Mouse (Mus musculus) kidney, embryonic 14.5 days (tissue): ENCODE measurements around the gene Psmb6. TPM values are rescaled to one million over a fixed set of nuclear protein-coding genes. Genes with fewer than 3 reads are reported as not detected.
"Not testable (repeated sequence)": the region's sequence is repeated elsewhere in the genome, so short reads cannot be mapped to it uniquely, and the experiment has no call there.

Experiments used
- ATAC-seq: fragments of 200-750 bp; cut with Nextera tagmentation; 2 replicates; pipeline ENCODE4 v1.8.0; 2017; ENCODE audit warnings: moderate number of reproducible peaks, mild to moderate bottlenecking, moderate TSS enrichment, moderate library complexity; ENCODE audit not compliant: low FRiP score, low TSS enrichment
- H3K27ac ChIP-seq: fragments of 300-500 bp; sonication (generic); 2 replicates; pipeline ENCODE4 v1.5.1; 2014; ENCODE audit warnings: low read depth, mild to moderate bottlenecking, low read length, moderate library complexity, mixed read lengths
- H3K27me3 ChIP-seq: fragments of 300-500 bp; sonication (generic); 2 replicates; pipeline ENCODE4 v1.6.1; 2014; ENCODE audit warnings: mild to moderate bottlenecking, low read length; ENCODE audit not compliant: control insufficient read depth, insufficient read depth
- H3K36me3 ChIP-seq: fragments of 300-500 bp; sonication (generic); 2 replicates; pipeline ENCODE4 v1.6.1; 2014; ENCODE audit warnings: low read length, mixed read lengths; ENCODE audit not compliant: control insufficient read depth, insufficient read depth
- H3K4me1 ChIP-seq: fragments of 300-500 bp; sonication (generic); 2 replicates; pipeline ENCODE4 v1.6.1; 2014; ENCODE audit warnings: low read length, mixed read lengths; ENCODE audit not compliant: control insufficient read depth, insufficient read depth
- H3K4me2 ChIP-seq: fragments of 300-500 bp; sonication (generic); replicated peaks from 2 replicates; pipeline ENCODE4 v1.6.1; 2014; ENCODE audit warnings: low read depth, mild to moderate bottlenecking, low read length
- H3K4me3 ChIP-seq: fragments of 300-500 bp; sonication (generic); 2 replicates; pipeline ENCODE4 v1.5.1; 2014; ENCODE audit warnings: mild to moderate bottlenecking, low read length
- H3K9ac ChIP-seq: fragments of 300-500 bp; sonication (generic); 2 replicates; pipeline ENCODE4 v1.6.1; 2014; ENCODE audit warnings: low read depth, mild to moderate bottlenecking, low read length, moderate library complexity
- H3K9me3 ChIP-seq: fragments of 300-500 bp; sonication (generic); 2 replicates; pipeline ENCODE4 v1.6.1; 2016; ENCODE audit warnings: low read length; ENCODE audit not compliant: control insufficient read depth
- WGBS: fragments of 180-500 bp; shearing (Covaris S2); extraction: QIAGEN DNeasy Blood & Tissue Kit; methylation state at CpG from one replicate; pipeline ENCODE4 v1.1.7; 2014; 5-methylcytosine and 5-hydroxymethylcytosine counted together
- polyA plus RNA-seq: library from polyadenylated mRNA; unstranded; fragments of >200 nt; fragmentation: Nextera tagmentation; extraction: Ambion mirVana; gene quantifications from 2 replicates; pipeline ENCODE4 v1.2.1, GENCODE M21; 2014

Psmb6 gene
- polyA plus RNA-seq, 1 experiment from 2014 or later = 823 TPM

GRCm38 (mm10) chr11:70561937-70562286, 36.7 kb downstream of the Psmb6 start:
- H3K27me3 ChIP-seq = no peaks in the 10 kb centered on the region
- H3K36me3 ChIP-seq = no peaks in the 10 kb centered on the region
- peak overlapping the region; percentile 86 for H3K4me3 ChIP-seq
- peak overlapping the region; percentile 77; the same call in 1 of the 2 replicates for H3K27ac ChIP-seq
- 3% methylated on average over 2 of the region's 2 CpGs for WGBS
- H3K4me2 ChIP-seq = peak overlapping the region; percentile 88
- ATAC-seq = peak; percentile 7; the same call in 1 of the 2 replicates
- no peaks in the 10 kb centered on the region for H3K9me3 ChIP-seq
- H3K4me1 ChIP-seq = peaks cover 24% of the 10 kb centered on the region; the same call in 1 of the 2 replicates
- peak overlapping the region; percentile 88; the same call in 1 of the 2 replicates for H3K9ac ChIP-seq

GRCm38 (mm10) chr11:70562287-70562994, 37.3 kb downstream of the Psmb6 start, which contains the start of gene Mink1:
Gene Mink1 (plus strand): TSS chr11:70562881.
- Histone ChIP-seq H3K36me3 (no peaks in the 10 kb centered on the region), H3K4me3 (peak within 1 kb of the TSS; percentile 86), H3K27me3 (no peaks in the 10 kb centered on the region), H3K4me1 (peaks cover 25% of the 10 kb centered on the region; the same call in 1 of the 2 replicates), H3K27ac (peak within 1 kb of the TSS; percentile 92), H3K9me3 (no peaks in the 10 kb centered on the region), H3K4me2 (peak within 1 kb of the TSS; percentile 88), H3K9ac (peak within 1 kb of the TSS; percentile 88)
- WGBS = 1% methylated on average over 38 of the region's 57 CpGs
- ATAC-seq = peak; percentile 91

- H3K9ac ChIP-seq = peak overlapping the region; percentile 88
- H3K27ac ChIP-seq = peak overlapping the region; percentile 92
- H3K36me3 ChIP-seq = no peaks in the 10 kb centered on the region
- no peaks in the 10 kb centered on the region for H3K9me3 ChIP-seq
- no peaks in the 10 kb centered on the region for H3K27me3 ChIP-seq
- H3K4me2 ChIP-seq = peak overlapping the region; percentile 88
- WGBS = 1% methylated on average over 29 of the region's 31 CpGs
- peak; percentile 55; the same call in 1 of the 2 replicates for ATAC-seq
- H3K4me3 ChIP-seq = peak overlapping the region; percentile 86
- H3K4me1 ChIP-seq = peaks cover 25% of the 10 kb centered on the region; the same call in 1 of the 2 replicates
Measured at GRCm38 (mm10) chr11:70562995-70563469, 37.9 kb downstream of the Psmb6 start.

GRCm38 (mm10) chr11:70563470-70564275, 38.5 kb downstream of the Psmb6 start:
- H3K4me3 ChIP-seq = peak overlapping the region; percentile 86
- no peaks in the 10 kb centered on the region for H3K27me3 ChIP-seq
- peak overlapping the region; percentile 88 for H3K4me2 ChIP-seq
- ATAC-seq = peak; percentile 17
- H3K36me3 ChIP-seq = no peaks in the 10 kb centered on the region
- peaks cover 25% of the 10 kb centered on the region; the same call in 1 of the 2 replicates for H3K4me1 ChIP-seq
- WGBS = under 1% methylated on average over 25 of the region's 25 CpGs
- peak overlapping the region; percentile 92 for H3K27ac ChIP-seq
- no peaks in the 10 kb centered on the region for H3K9me3 ChIP-seq
- H3K9ac ChIP-seq = peak overlapping the region; percentile 88

- H3K4me2 ChIP-seq = peak overlapping the region; percentile 88
- peak overlapping the region; percentile 92 for H3K27ac ChIP-seq
- peak overlapping the region; percentile 88; the same call in 1 of the 2 replicates for H3K9ac ChIP-seq
- no peaks in the 10 kb centered on the region for H3K9me3 ChIP-seq
- H3K4me1 ChIP-seq = peaks cover 25% of the 10 kb centered on the region; the same call in 1 of the 2 replicates
- no peaks in the 10 kb centered on the region for H3K36me3 ChIP-seq
- no peaks in the 10 kb centered on the region for H3K27me3 ChIP-seq
- peak overlapping the region; percentile 86 for H3K4me3 ChIP-seq
- 12% methylated on average over 4 of the region's 4 CpGs for WGBS
- no peak for ATAC-seq
Measured at GRCm38 (mm10) chr11:70564276-70564873, 39.2 kb downstream of the Psmb6 start.

- Histone ChIP-seq H3K27ac (no peak overlapping the region), H3K4me3 (no peak overlapping the region), H3K9me3 (no peaks in the 10 kb centered on the region), H3K4me1 (peaks cover 27% of the 10 kb centered on the region; the same call in 1 of the 2 replicates), H3K36me3 (no peaks in the 10 kb centered on the region), H3K27me3 (no peaks in the 10 kb centered on the region), H3K9ac (no peak overlapping the region), H3K4me2 (no peak overlapping the region)
- WGBS = 49% methylated on average over 7 of the region's 7 CpGs
- no peak for ATAC-seq
Measured at GRCm38 (mm10) chr11:70566586-70566985, 41.4 kb downstream of the Psmb6 start.

GRCm38 (mm10) chr11:70570614-70571013, 45.4 kb downstream of the Psmb6 start:
- H3K9ac ChIP-seq, H3K4me2 ChIP-seq, H3K4me3 ChIP-seq, H3K36me3 ChIP-seq, ATAC-seq, H3K27me3 ChIP-seq, H3K9me3 ChIP-seq, H3K27ac ChIP-seq: not testable (repeated sequence)
- H3K4me1 ChIP-seq = peaks cover 18% of the 10 kb centered on the region; the same call in 1 of the 2 replicates
- WGBS = 87% methylated on average over 1 of the region's 1 CpGs

GRCm38 (mm10) chr11:70571641-70572040, 46.5 kb downstream of the Psmb6 start:
- Histone ChIP-seq H3K27me3 (no peaks in the 10 kb centered on the region), H3K4me2 (no peak overlapping the region), H3K4me1 (peaks cover 11% of the 10 kb centered on the region; the same call in 1 of the 2 replicates), H3K4me3 (no peak overlapping the region), H3K36me3 (no peaks in the 10 kb centered on the region), H3K27ac (no peak overlapping the region), H3K9ac (no peak overlapping the region), H3K9me3 (no peaks in the 10 kb centered on the region)
- 79% methylated on average over 1 of the region's 1 CpGs for WGBS
- ATAC-seq = no peak
